Mouse (Mus musculus) neutrophil, adult 59 days (primary cell): Measurements from ENCODE around the gene Acsl6. TPM values are rescaled to one million over a fixed set of nuclear protein-coding genes. Genes with fewer than 3 reads are reported as not detected.

Experiments
- total RNA-seq, 2 experiments: library from RNA; stranded (reverse); gene quantifications; 1 replicate in 1 of 2; 2 replicates in 1 of 2; pipeline ENCODE4 v1.2.4; 2023

Gene Acsl6
- total RNA-seq, result 1 to 10 TPM in 1 of 2 experiments, under 1 TPM in 1; 0.51 to 2.2 TPM

GRCm38 (mm10) chr11:54303728-54304470 is at the start of gene Acsl6:
Acsl6 (plus strand) TSS chr11:54303798.

GRCm38 (mm10) chr11:54267177-54267576 is 36.4 kb upstream of the Acsl6 start, which contains the start of gene Il3:
Il3 (minus strand) TSS chr11:54267277.

Other genes with a start within 250 kb of the Acsl6 start
- 1 to 10 TPM in 1 of 2 experiments, under 1 TPM in 1; 0.69 to 1.4 TPM for gene Pdlim4, start 234.8 kb upstream of the Acsl6 start, total RNA-seq
- under 1 TPM in 1 of 2 experiments, not detected in 1; 0.84 TPM for gene P4ha2, start 203.7 kb upstream of the Acsl6 start, total RNA-seq
- gene Csf2, start 54.1 kb upstream of the Acsl6 start, total RNA-seq, result not detected
- gene Il3, start 36.5 kb upstream of the Acsl6 start, total RNA-seq, result not detected
- gene Meikin, start 66.9 kb downstream of the Acsl6 start, total RNA-seq, result not detected
- gene Fnip1, start 134.4 kb downstream of the Acsl6 start, total RNA-seq, result 10 to 100 TPM; 41.9 to 45.6 TPM
- 100 to 1,000 TPM; 114 to 120 TPM for gene Rapgef6, start 219.0 kb downstream of the Acsl6 start, total RNA-seq